Mouse (Mus musculus) lung, embryonic 16.5 days (tissue): Measurements from ENCODE around the gene Zranb3. TPM values are rescaled to one million over a fixed set of nuclear protein-coding genes. Genes with fewer than 3 reads are reported as not detected.

Source experiments
- ATAC-seq: fragments of 200-750 bp; cut with Nextera tagmentation; 2 replicates; pipeline ENCODE4 v1.8.0; 2017; ENCODE audit warnings: low read depth, mild to moderate bottlenecking, moderate library complexity
- H3K27ac ChIP-seq: fragments of 300-500 bp; sonication (generic); 2 replicates; pipeline ENCODE4 v1.5.1; 2014; ENCODE audit warnings: mild to moderate bottlenecking, control low read depth, low read length
- H3K27me3 ChIP-seq: fragments of 300-500 bp; sonication (generic); 2 replicates; pipeline ENCODE4 v1.6.1; 2014; ENCODE audit warnings: low read depth, low read length, mixed read lengths; ENCODE audit not compliant: control insufficient read depth, insufficient read depth
- H3K36me3 ChIP-seq: fragments of 300-500 bp; sonication (generic); 2 replicates; pipeline ENCODE4 v1.6.1; 2014; ENCODE audit warnings: low read length; ENCODE audit not compliant: control insufficient read depth, insufficient read depth
- H3K4me1 ChIP-seq: fragments of 300-500 bp; sonication (generic); replicated peaks from 2 replicates; pipeline ENCODE4 v1.6.1; 2014; ENCODE audit warnings: low read length, mixed read lengths; ENCODE audit not compliant: control insufficient read depth, insufficient read depth
- H3K4me2 ChIP-seq: fragments of 300-500 bp; sonication (generic); 2 replicates; pipeline ENCODE4 v1.6.1; 2014; ENCODE audit warnings: low read depth, low read length, control low read depth
- H3K4me3 ChIP-seq: fragments of 300-500 bp; sonication (generic); 2 replicates; pipeline ENCODE4 v1.5.1; 2014; ENCODE audit warnings: mild to moderate bottlenecking, low read length, control low read depth
- H3K9ac ChIP-seq: fragments of 300-500 bp; sonication (generic); 2 replicates; pipeline ENCODE4 v1.6.1; 2014; ENCODE audit warnings: low read length, control low read depth
- H3K9me3 ChIP-seq: fragments of 300-500 bp; sonication (generic); 2 replicates; pipeline ENCODE4 v1.6.1; 2016; ENCODE audit warnings: low read length; ENCODE audit not compliant: control insufficient read depth
- WGBS: fragments of 180-500 bp; shearing (Covaris S2); extraction: QIAGEN DNeasy Blood & Tissue Kit; methylation state at CpG from one replicate; pipeline ENCODE4 v1.1.7; 2014; 5-methylcytosine and 5-hydroxymethylcytosine counted together
- polyA plus RNA-seq: library from polyadenylated mRNA; unstranded; fragments of >200 nt; fragmentation: Nextera tagmentation; extraction: Ambion mirVana; gene quantifications from 2 replicates; pipeline ENCODE4 v1.2.1, GENCODE M21; 2015

The Zranb3 gene
- polyA plus RNA-seq, 1 experiment from 2014 or later: 12.1 TPM

DNA sequence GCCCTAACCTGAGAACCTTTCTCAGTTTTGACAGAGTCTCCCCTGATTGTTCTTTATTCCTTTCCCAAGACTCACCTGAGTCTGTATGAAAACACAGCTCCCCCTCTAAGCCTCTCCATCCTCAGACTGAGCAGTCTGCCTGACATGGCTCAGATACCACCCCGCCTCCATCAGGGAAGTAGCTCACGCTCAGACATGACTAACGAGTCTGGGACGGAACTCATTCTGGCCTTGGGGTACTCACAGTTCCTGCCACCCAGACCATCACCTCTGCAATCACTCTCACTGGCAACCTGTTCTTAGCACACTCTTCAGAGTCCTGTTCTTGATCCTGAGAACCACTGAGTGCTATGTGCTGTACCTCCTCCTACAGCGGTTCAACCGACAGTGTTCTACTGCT lies 38.1 kb downstream of the Zranb3 start:
- ATAC-seq: no peak
- H3K9me3 ChIP-seq: no peaks in the 10 kb centered on the region
- H3K9ac ChIP-seq: no peak overlapping the region
- no peak overlapping the region for H3K27ac ChIP-seq
- 82% methylated on average over 6 of the region's 6 CpGs for WGBS
- no peaks in the 10 kb centered on the region for H3K27me3 ChIP-seq
- no peaks in the 10 kb centered on the region for H3K4me1 ChIP-seq
- H3K4me3 ChIP-seq: no peak overlapping the region
- no peaks in the 10 kb centered on the region for H3K36me3 ChIP-seq
- no peak overlapping the region for H3K4me2 ChIP-seq

DNA sequence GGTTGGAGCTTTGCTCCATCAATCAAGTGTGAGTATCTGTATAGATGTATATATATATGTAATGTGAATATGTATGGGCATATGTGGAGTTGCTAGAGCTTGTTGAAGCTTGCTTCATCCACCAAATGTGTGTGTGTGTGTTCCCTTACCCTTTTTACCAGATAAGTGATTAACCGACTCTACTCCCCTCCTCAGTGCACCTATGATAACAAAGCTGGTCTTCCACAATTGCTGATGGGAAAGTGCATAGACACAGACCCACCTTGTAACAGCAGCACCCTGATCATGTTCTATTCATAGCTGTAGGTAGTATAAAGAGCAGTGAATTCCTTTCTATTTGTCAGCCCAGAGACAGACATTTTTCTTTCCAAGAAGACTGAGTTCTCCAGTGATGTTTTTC lies 40.7 kb downstream of the Zranb3 start:
- Histone ChIP-seq H3K36me3 (no peaks in the 10 kb centered on the region), H3K4me1 (no peaks in the 10 kb centered on the region), H3K27me3 (no peaks in the 10 kb centered on the region), H3K9me3 (no peaks in the 10 kb centered on the region), H3K4me2 (no peak overlapping the region), H3K4me3 (no peak overlapping the region), H3K9ac (no peak overlapping the region), H3K27ac (no peak overlapping the region)
- ATAC-seq: no peak
- 91% methylated on average over 1 of the region's 1 CpGs for WGBS

DNA sequence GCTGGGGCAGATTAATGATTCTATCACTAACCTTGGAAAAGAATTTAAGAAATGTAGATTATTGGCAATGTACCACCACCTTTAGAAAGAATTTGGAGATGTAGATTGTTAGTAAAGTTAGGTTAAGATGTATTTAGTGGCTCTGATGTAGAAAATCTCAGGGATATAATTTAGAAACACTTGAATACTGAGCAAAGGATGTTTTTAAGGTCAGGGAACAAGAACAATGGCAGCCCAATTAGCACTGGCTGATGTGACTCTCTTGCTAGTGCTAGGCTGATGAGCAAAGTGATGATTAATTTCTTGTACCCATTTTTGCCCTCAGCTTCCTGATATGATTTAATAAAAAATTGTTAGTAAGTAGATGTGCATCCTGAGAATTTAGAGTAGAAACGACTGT lies 41.4 kb downstream of the Zranb3 start:
- no peak for ATAC-seq
- WGBS: 77% methylated on average over 1 of the region's 1 CpGs
- Histone ChIP-seq H3K27ac (no peak overlapping the region), H3K4me3 (no peak overlapping the region), H3K9ac (no peak overlapping the region), H3K9me3 (no peaks in the 10 kb centered on the region), H3K27me3 (no peaks in the 10 kb centered on the region), H3K4me1 (no peaks in the 10 kb centered on the region), H3K4me2 (no peak overlapping the region), H3K36me3 (no peaks in the 10 kb centered on the region)

GRCm38 (mm10) chr1:128060655-128061344 lies 42.0 kb downstream of the Zranb3 start:
- H3K27me3 ChIP-seq: no peaks in the 10 kb centered on the region
- H3K4me2 ChIP-seq: no peak overlapping the region
- no peaks in the 10 kb centered on the region for H3K9me3 ChIP-seq
- H3K27ac ChIP-seq: no peak overlapping the region
- ATAC-seq: no peak
- H3K36me3 ChIP-seq: no peaks in the 10 kb centered on the region
- 66% methylated on average over 8 of the region's 8 CpGs for WGBS
- no peaks in the 10 kb centered on the region for H3K4me1 ChIP-seq
- no peak overlapping the region for H3K4me3 ChIP-seq
- H3K9ac ChIP-seq: no peak overlapping the region

- Histone ChIP-seq H3K4me2 (no peak overlapping the region), H3K4me3 (no peak overlapping the region), H3K36me3 (no peaks in the 10 kb centered on the region), H3K27ac (no peak overlapping the region), H3K9ac (no peak overlapping the region), H3K9me3 (no peaks in the 10 kb centered on the region), H3K4me1 (no peaks in the 10 kb centered on the region), H3K27me3 (no peaks in the 10 kb centered on the region)
- no peak for ATAC-seq
- 95% methylated on average over 5 of the region's 5 CpGs for WGBS
Measured at GRCm38 (mm10) chr1:128058625-128059024, 44.2 kb downstream of the Zranb3 start.

DNA sequence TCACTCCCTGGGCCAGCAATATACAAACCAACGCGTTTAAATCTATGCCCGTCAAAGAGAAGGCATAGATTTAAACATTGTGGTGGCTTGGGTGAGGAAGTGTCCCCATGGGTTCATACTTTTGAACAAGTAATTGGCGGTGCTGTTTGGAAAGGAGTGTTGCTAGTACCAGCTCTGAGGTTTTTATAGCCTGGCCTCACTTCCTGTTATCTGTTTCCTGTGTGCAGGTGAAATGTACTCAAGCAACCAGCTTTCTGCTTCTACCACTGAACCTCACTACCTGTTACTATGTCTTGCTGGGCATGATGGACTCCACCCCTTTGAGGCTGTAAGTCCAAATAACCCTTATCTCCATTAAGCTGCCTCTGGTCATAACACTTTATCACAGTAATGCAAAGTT lies 45.6 kb downstream of the Zranb3 start:
- Histone ChIP-seq H3K27ac (no peak overlapping the region), H3K36me3 (no peaks in the 10 kb centered on the region), H3K4me3 (no peak overlapping the region), H3K9me3 (no peaks in the 10 kb centered on the region), H3K27me3 (no peaks in the 10 kb centered on the region), H3K4me2 (no peak overlapping the region), H3K9ac (no peak overlapping the region), H3K4me1 (no peaks in the 10 kb centered on the region)
- WGBS: 92% methylated on average over 4 of the region's 4 CpGs
- no peak for ATAC-seq

- ATAC-seq: no peak
- 66% methylated on average over 7 of the region's 7 CpGs for WGBS
- H3K27me3 ChIP-seq: no peaks in the 10 kb centered on the region
Measured at GRCm38 (mm10) chr1:128046920-128047319, 55.9 kb downstream of the Zranb3 start.

GRCm38 (mm10) chr1:128046455-128046854 lies 56.4 kb downstream of the Zranb3 start:
- Histone ChIP-seq H3K27me3 (no peaks in the 10 kb centered on the region), H3K4me3 (no peak overlapping the region), H3K9ac (no peak overlapping the region), H3K4me1 (no peaks in the 10 kb centered on the region), H3K36me3 (no peaks in the 10 kb centered on the region), H3K27ac (no peak overlapping the region), H3K9me3 (no peaks in the 10 kb centered on the region), H3K4me2 (no peak overlapping the region)
- no peak for ATAC-seq
- WGBS: 83% methylated on average over 2 of the region's 2 CpGs

More at GRCm38 (mm10) chr1:128046920-128047319, 55.9 kb downstream of the Zranb3 start:
- no peaks in the 10 kb centered on the region for H3K36me3 ChIP-seq
- no peak overlapping the region for H3K4me3 ChIP-seq
- H3K27ac ChIP-seq: no peak overlapping the region
- H3K9ac ChIP-seq: no peak overlapping the region
- H3K9me3 ChIP-seq: no peaks in the 10 kb centered on the region
- no peak overlapping the region for H3K4me2 ChIP-seq
- no peaks in the 10 kb centered on the region for H3K4me1 ChIP-seq

- Histone ChIP-seq H3K9ac (no peak overlapping the region), H3K27ac (no peak overlapping the region), H3K4me2 (no peak overlapping the region), H3K4me3 (no peak overlapping the region), H3K27me3 (no peaks in the 10 kb centered on the region), H3K9me3 (no peaks in the 10 kb centered on the region), H3K36me3 (no peaks in the 10 kb centered on the region), H3K4me1 (no peaks in the 10 kb centered on the region)
- no peak for ATAC-seq
- 92% methylated on average over 4 of the region's 4 CpGs for WGBS
Measured at GRCm38 (mm10) chr1:128044181-128044580, 58.7 kb downstream of the Zranb3 start.

DNA sequence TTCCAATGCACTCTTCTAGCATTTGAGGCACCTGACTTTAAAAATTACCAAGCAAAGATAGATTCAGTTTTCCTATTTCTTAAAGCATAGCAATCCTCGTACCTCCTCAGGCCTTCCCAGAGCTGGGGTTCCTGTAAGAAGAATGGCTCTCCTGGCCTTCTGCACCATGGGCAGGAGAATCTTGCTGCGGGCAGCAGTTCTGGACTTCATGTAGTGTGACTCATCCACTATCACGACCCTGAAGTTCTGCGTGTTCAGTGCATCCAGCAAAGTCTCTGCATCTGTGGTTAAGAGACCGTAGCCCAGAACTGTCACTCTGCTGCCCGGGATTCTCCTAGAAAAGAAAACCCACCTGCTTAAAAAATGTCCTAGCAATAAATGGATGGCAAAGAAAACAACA lies 66.6 kb downstream of the Zranb3 start:
- WGBS: 85% methylated on average over 6 of the region's 6 CpGs
- Histone ChIP-seq H3K36me3 (no peaks in the 10 kb centered on the region), H3K4me2 (no peak overlapping the region), H3K27ac (no peak overlapping the region), H3K4me3 (no peak overlapping the region), H3K4me1 (no peaks in the 10 kb centered on the region), H3K9ac (no peak overlapping the region), H3K9me3 (no peaks in the 10 kb centered on the region), H3K27me3 (no peaks in the 10 kb centered on the region)
- ATAC-seq: no peak
